Mouse (Mus musculus) limb, embryonic 14.5 days (tissue): ENCODE data around the gene Rbm7. TPM values are rescaled to one million over a fixed set of nuclear protein-coding genes. Genes with fewer than 3 reads are reported as not detected.
A peak's percentile ranks its signal among the peaks of the same experiment; 100 is the strongest.

ENCODE experiments used
- ATAC-seq: fragments of 200-750 bp; cut with Nextera tagmentation; 2 replicates; pipeline ENCODE4 v1.8.0; 2017; ENCODE audit warnings: low read depth, moderate number of reproducible peaks, moderate TSS enrichment; ENCODE audit not compliant: low FRiP score
- DNase-seq: peaks from one replicate; pipeline ENCODE4 v3.0.0-alpha.2; 2015; ENCODE audit warnings: low spot score
- H3K27ac ChIP-seq: fragments of 300-500 bp; sonication (generic); replicated peaks from 2 replicates; pipeline ENCODE4 v1.5.1; 2014; ENCODE audit warnings: low read depth, mild to moderate bottlenecking, low read length, moderate library complexity, mixed read lengths
- H3K27me3 ChIP-seq: fragments of 300-500 bp; sonication (generic); 2 replicates; pipeline ENCODE4 v1.6.1; 2014; ENCODE audit warnings: low read length, mixed read lengths; ENCODE audit not compliant: control insufficient read depth, insufficient read depth
- H3K36me3 ChIP-seq: fragments of 300-500 bp; sonication (generic); 2 replicates; pipeline ENCODE4 v1.6.1; 2014; ENCODE audit warnings: mild to moderate bottlenecking, low read length, moderate library complexity, mixed read lengths; ENCODE audit not compliant: control insufficient read depth, insufficient read depth
- H3K4me1 ChIP-seq: fragments of 300-500 bp; sonication (generic); 2 replicates; pipeline ENCODE4 v1.6.1; 2014; ENCODE audit warnings: antibody characterized with exemption, low read length, mixed read lengths; ENCODE audit not compliant: control insufficient read depth, insufficient read depth
- H3K4me2 ChIP-seq: fragments of 300-500 bp; sonication (generic); replicated peaks from 2 replicates; pipeline ENCODE4 v1.6.1; 2014; ENCODE audit warnings: low read depth, mild to moderate bottlenecking, low read length, moderate library complexity; ENCODE audit not compliant: severe bottlenecking
- H3K4me3 ChIP-seq: fragments of 300-500 bp; sonication (generic); replicated peaks from 2 replicates; pipeline ENCODE4 v1.5.1; 2014; ENCODE audit warnings: low read length
- H3K9ac ChIP-seq: fragments of 300-500 bp; sonication (generic); 2 replicates; pipeline ENCODE4 v1.6.1; 2014; ENCODE audit warnings: mild to moderate bottlenecking, low read depth, low read length, moderate library complexity; ENCODE audit not compliant: severe bottlenecking
- H3K9me3 ChIP-seq: fragments of 300-500 bp; sonication (generic); 2 replicates; pipeline ENCODE4 v1.6.1; 2016; ENCODE audit warnings: low read length; ENCODE audit not compliant: control insufficient read depth
- POLR2A ChIP-seq: fragments of 200-500 bp; IDR thresholded peaks from 2 replicates; pipeline ENCODE4 v1.8.0; 2012; ENCODE audit warnings: inconsistent platforms, mild to moderate bottlenecking, moderate library complexity, borderline replicate concordance; ENCODE audit not compliant: insufficient read depth, insufficient read length; ENCODE audit errors: extremely low read depth
- WGBS: fragments of 180-500 bp; shearing (Covaris S2); extraction: QIAGEN DNeasy Blood & Tissue Kit; methylation state at CpG from one replicate; pipeline ENCODE4 v1.1.7; 2014; 5-methylcytosine and 5-hydroxymethylcytosine counted together
- polyA plus RNA-seq, 2 experiments: library from polyadenylated mRNA; depleted of rRNA in 1 of 2; stranded (reverse) in 1 of 2; unstranded in 1 of 2; fragments of >200 nt; fragmentation: Nextera tagmentation in 1 of 2; extraction: Ambion mirVana in 1 of 2; gene quantifications; 2 replicates each; pipeline versions ENCODE4 v1.2.1 to v1.2.3; 2012 to 2014

Rbm7 gene
- polyA plus RNA-seq, 2 experiments = 54.7 to 122 TPM

DNA sequence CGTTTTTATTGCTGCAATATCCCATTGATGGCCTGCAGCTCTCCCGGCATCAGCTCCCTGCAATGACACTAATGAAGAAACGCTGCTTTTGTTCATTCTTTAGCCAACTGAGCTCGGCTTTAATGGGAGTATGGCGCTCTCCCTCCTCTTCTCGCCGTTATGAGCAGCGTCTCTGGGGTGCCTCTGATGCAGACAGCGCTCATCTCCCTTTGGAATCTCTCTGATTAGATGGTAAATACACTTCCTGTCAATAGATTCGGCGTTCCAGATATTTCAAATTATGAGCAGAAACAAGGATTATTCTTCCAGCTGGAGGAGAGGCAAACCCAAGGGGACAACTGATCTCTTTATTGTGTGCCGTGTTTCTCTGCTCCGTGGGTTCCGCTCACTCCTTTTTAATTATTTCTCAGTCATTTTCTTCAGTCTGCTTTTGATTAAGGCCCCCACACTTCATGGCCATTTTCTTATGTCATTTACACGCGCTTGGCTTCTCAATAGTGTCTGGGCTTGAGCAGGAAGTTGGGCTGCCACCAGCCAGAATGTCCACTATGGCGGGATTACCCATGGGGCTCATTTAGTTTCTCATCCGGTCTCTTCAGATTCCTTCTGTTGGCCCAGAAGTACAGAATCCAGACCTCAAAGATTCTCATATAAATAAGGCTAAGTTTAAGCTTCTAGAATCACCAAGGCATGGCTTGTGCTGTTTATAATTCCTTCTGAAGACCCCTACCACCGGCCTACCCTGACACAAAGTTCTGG, 22.5 kb upstream of the Rbm7 start:
- DNase-seq (peak; percentile 22), ATAC-seq (no peak)
- H3K27ac ChIP-seq = no peak overlapping the region
- no peak overlapping the region for H3K9ac ChIP-seq
- no peaks in the 10 kb centered on the region for H3K36me3 ChIP-seq
- no peak for TF ChIP-seq POLR2A
- no peak overlapping the region for H3K4me3 ChIP-seq
- WGBS = 36% methylated on average over 19 of the region's 19 CpGs
- H3K9me3 ChIP-seq = no peaks in the 10 kb centered on the region
- peaks cover 6% of the 10 kb centered on the region; the same call in 1 of the 2 replicates for H3K4me1 ChIP-seq
- peak overlapping the region; percentile 22 for H3K4me2 ChIP-seq
- no peaks in the 10 kb centered on the region for H3K27me3 ChIP-seq

DNA sequence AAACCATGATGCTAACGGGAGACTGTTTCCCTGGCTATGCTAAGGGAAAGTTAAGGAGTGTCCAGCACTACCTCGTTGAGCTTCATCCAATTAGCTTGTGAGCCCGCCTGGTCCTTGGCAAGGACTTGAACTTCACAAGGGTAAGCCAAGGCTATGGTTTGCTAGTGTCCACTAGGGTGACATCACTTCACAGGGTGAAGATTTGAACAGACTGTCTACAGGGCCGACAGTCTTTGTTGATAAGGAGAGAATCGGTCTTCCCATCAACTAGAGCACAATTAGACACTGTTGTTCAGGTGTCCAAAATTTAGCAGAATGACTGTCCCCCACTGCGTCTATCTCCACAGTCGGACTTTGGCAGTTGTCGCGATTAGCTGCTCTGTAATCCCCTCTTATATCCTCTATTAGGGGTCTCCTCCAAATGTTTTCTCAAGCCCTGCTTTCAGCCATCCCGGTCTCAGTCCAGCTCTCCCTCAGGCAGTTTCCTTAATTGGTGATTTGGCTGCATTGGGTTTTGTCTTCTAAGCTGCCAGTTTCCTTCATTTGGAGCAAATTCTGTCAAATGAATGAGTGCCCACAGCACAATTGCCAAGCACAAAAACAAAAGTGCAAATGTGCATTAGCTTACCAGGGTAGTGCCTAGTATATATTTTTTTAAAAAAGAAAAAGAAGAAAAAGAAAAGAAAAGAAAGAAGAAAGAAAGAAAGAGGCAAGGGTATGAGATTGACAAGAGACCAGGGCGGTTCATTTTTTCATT, 21.7 kb upstream of the Rbm7 start:
- WGBS = 57% methylated on average over 11 of the region's 11 CpGs
- Histone ChIP-seq H3K4me2 (peak overlapping the region; percentile 22; the same call in 1 of the 2 replicates), H3K27ac (no peak overlapping the region), H3K9ac (no peak overlapping the region), H3K4me3 (no peak overlapping the region), H3K27me3 (no peaks in the 10 kb centered on the region), H3K4me1 (peaks cover 6% of the 10 kb centered on the region; the same call in 1 of the 2 replicates), H3K36me3 (no peaks in the 10 kb centered on the region), H3K9me3 (no peaks in the 10 kb centered on the region)
- ATAC-seq = no peak
- no peak for DNase-seq
- TF ChIP-seq POLR2A = no peak

DNA sequence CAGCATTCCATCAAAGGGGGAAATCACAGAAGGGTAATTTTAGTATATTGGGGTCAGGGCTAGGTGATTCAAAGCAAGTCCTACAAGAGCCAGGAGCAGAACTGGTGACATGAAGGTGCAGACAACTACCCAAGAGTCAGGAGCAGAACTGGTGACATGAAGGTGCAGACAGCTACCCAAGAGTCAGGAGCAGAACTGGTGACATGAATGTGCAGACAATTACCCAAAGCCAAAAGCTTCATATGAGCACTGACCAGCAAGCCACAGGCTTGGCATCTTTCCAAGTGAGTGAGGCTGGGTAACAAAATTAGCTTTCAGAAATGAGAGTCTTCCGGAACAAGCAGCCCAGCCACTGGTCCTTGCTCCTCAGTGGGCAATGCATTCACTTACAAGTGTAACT, 20.2 kb upstream of the Rbm7 start:
- Histone ChIP-seq H3K4me1 (peaks cover 6% of the 10 kb centered on the region; the same call in 1 of the 2 replicates), H3K36me3 (no peaks in the 10 kb centered on the region), H3K4me2 (no peak overlapping the region), H3K27ac (no peak overlapping the region), H3K4me3 (no peak overlapping the region), H3K9ac (no peak overlapping the region), H3K27me3 (no peaks in the 10 kb centered on the region), H3K9me3 (no peaks in the 10 kb centered on the region)
- no peak for TF ChIP-seq POLR2A
- ATAC-seq = no peak
- 50% methylated on average over 1 of the region's 1 CpGs for WGBS
- no peak for DNase-seq

GRCm38 (mm10) chr9:48510134-48510533, 15.0 kb upstream of the Rbm7 start:
- H3K27me3 ChIP-seq = no peaks in the 10 kb centered on the region
- no peaks in the 10 kb centered on the region for H3K4me1 ChIP-seq
- no peaks in the 10 kb centered on the region for H3K9me3 ChIP-seq
- no peak overlapping the region for H3K9ac ChIP-seq
- no peak overlapping the region for H3K4me2 ChIP-seq
- H3K4me3 ChIP-seq = no peak overlapping the region
- H3K27ac ChIP-seq = no peak overlapping the region
- 81% methylated on average over 5 of the region's 5 CpGs for WGBS
- ATAC-seq = no peak
- no peak for TF ChIP-seq POLR2A
- no peaks in the 10 kb centered on the region for H3K36me3 ChIP-seq
- no peak for DNase-seq

GRCm38 (mm10) chr9:48504741-48505365, 9.8 kb upstream of the Rbm7 start:
- DNase-seq = no peak
- no peak for ATAC-seq
- H3K9me3 ChIP-seq = no peaks in the 10 kb centered on the region
- TF ChIP-seq POLR2A = no peak
- no peaks in the 10 kb centered on the region for H3K4me1 ChIP-seq
- H3K4me2 ChIP-seq = no peak overlapping the region
- H3K36me3 ChIP-seq = no peaks in the 10 kb centered on the region
- WGBS = 70% methylated on average over 8 of the region's 8 CpGs
- H3K9ac ChIP-seq = no peak overlapping the region
- H3K27me3 ChIP-seq = no peaks in the 10 kb centered on the region
- H3K4me3 ChIP-seq = no peak overlapping the region
- H3K27ac ChIP-seq = no peak overlapping the region
